Mouse (Mus musculus) lung, postnatal 0 days (tissue): ENCODE measurements around the gene Apobr.

ENCODE experiments used
- CTCF ChIP-seq: IDR thresholded peaks from 2 replicates; pipeline ENCODE4 v1.5.1; 2016; ENCODE audit warnings: antibody characterized with exemption, mild to moderate bottlenecking
- EP300 ChIP-seq: IDR thresholded peaks from 2 replicates; pipeline ENCODE4 v1.6.1; 2016; ENCODE audit warnings: antibody characterized with exemption, mild to moderate bottlenecking, control low read depth

- TF ChIP-seq EP300, result no peak
- no peak for TF ChIP-seq CTCF
Measured at GRCm38 (mm10) chr7:126581661-126582060, 3.1 kb upstream of the Apobr start.
